Mouse (Mus musculus): ENCODE measurements around the gene 4632433K11Rik.

The 4632433K11Rik gene

DNA sequence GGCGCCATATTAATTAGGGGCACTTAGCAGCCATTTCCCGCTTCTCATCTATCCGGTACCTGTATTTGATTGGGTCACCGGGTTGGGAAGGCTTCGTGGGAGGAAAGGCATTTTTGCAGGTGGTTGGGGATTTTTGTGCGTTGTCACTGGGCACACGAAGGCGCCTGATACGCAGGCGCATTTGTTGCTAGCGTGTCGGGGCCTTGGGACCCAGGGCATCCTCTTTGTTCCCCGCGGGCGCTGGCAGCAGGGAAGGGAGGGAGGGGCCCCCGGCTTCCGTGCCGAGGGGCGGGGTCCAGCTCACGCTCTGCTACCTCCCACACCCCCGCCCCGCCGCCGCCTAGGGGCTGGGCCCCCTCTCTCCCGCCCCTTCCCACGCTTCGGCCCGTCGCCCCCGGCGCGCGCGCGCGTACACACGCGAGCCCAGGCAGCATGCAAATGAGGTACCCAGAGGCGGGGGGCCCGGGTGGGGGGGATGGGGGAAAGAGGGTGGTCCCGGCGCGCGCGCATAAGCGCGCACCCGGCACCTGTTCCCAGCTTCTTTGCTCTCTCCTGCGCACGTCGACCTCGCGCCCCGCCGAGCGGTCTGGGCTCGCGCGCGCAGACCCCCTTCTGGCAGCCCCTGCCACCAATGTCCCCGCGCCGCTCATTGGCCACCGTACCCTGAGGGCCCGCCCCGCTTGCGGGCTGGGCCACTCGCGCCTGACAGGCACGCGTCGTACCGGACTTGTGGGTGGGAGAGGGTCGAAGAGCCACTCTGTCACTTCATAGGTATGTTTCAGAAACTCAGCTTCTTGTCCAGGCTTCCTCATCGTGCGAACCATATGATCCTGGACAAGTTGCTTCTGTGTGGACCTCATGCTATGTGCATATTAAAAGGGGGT lies 18.6 kb upstream of the 4632433K11Rik start, which contains the start of gene Gm44973:
Gm44973 (plus strand) TSS at position 379 of the 884 bp plus-strand sequence.
- ChIA-PET POLR2A (interaction anchor here (0.6 to 16.6 kb wide), 119 partner anchors 7 to 1821 kb away, joined by 3 to 280 read pairs (median 6); partner anchors contain the start of genes U2af2 (in 4 of the 4), Zfp580 (in 4 of the 4), Hspbp1 (in 3 of the 4) and Rpl28 (in 3 of the 4)), CTCF (interaction anchor here (0.5 to 3.7 kb wide), 18 partner anchors 7 to 1712 kb away, joined by 3 to 24 read pairs (median 4); partner anchors contain the start of genes Rasl2-9 (in 1 of the 4), Sbk2 (in 1 of the 4) and Zfp784 (in 1 of the 4))

DNA sequence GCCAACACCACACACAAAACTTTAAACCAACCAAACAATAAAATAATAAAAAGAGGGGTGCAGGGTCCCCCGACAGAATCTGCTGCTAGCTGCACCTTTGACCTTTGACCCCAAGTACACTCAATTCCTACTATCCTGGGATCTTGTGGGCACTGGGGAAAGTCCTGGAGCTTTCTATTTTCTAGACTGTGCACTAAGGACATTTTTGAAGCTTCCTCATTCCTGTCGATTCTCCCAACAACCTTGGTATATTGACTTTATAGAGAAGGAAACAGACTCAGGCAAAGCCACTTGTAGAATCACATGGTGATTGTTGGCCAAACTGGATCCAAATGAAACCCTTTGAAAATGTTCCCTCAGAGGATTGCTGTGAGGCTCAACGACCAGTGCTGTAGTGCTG lies 17.9 kb upstream of the 4632433K11Rik start:
- ChIA-PET POLR2A (interaction anchor here in 3 of 4 experiments (0.6 to 16.6 kb wide), 47 partner anchors 11 to 1725 kb away, joined by 3 to 280 read pairs (median 13); partner anchors contain the start of genes U2af2 (in 3 of the 3), Ube2s (in 3 of the 3), Zfp580 (in 3 of the 3) and Hspbp1 (in 2 of the 3)), CTCF (interaction anchor here in 1 of 4 experiments (1.4 to 3.7 kb wide), 3 partner anchors 15 to 45 kb away, joined by 4 to 24 read pairs (median 6); no protein-coding TSS in a partner anchor)

DNA sequence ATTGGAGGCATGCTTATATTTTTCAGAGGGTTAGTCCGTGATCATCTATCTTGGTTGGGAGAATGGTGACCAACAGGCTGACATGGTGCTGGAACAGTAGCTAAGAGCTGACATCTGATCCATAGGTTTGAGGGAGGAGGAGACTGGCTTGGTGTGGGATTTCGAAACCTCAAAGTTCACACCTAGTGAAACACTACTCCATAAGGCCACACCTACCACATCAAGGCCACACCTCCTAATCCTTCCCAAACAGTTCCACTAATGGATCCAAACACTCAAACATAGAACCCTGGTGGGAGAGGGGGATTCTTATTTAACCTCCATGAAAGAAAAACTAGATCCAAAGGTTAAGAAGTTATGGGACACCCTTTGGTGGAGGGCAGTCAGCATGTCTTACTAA lies 17.0 kb upstream of the 4632433K11Rik start:
- ChIA-PET CTCF (interaction anchor here in 1 of 4 experiments (1.4 to 2.1 kb wide), 5 partner anchors 14 to 45 kb away, joined by 4 to 6 read pairs (median 4); partner anchors contain the start of gene U2af2), POLR2A (interaction anchor here in 3 of 4 experiments (0.7 to 16.6 kb wide), 25 partner anchors 11 to 332 kb away, joined by 3 to 280 read pairs (median 13); partner anchors contain the start of genes U2af2 (in 3 of the 3), Zfp784 (in 2 of the 3), 4632433K11Rik (in 1 of the 3) and Cox6b2 (in 1 of the 3))

DNA sequence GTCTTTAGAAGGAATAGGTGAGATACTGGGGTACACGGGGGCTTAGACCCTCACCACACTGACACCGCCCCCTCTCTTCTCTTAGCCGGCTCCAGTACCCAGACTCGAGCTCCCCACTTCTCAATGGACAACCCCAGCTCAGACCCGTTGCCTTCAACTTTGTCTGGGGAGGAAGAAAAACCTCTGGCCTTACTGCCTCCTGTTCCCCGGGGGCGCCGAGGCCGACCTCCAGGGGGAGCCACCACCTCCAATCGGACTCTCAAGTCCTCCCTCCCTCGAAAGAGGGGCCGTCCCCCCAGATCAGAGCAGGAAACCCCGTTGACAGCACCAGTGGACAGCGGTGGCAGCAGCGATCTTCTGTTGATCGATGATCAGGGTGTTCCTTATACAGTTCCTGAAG lies 16.6 kb upstream of the 4632433K11Rik start:
- CTCF ChIA-PET = interaction anchor here in 1 of 4 experiments (1.0 to 1.5 kb wide), 5 partner anchors 17 to 44 kb away, joined by 3 to 4 read pairs (median 4); partner anchors contain the start of gene U2af2
- POLR2A ChIA-PET = interaction anchor here in 3 of 4 experiments (0.7 to 16.6 kb wide), 18 partner anchors 8 to 1241 kb away, joined by 3 to 280 read pairs (median 52); partner anchors contain the start of genes U2af2 (in 2 of the 3), 4632433K11Rik (in 1 of the 3), Cox6b2 (in 1 of the 3) and Sbk2 (in 1 of the 3)

DNA sequence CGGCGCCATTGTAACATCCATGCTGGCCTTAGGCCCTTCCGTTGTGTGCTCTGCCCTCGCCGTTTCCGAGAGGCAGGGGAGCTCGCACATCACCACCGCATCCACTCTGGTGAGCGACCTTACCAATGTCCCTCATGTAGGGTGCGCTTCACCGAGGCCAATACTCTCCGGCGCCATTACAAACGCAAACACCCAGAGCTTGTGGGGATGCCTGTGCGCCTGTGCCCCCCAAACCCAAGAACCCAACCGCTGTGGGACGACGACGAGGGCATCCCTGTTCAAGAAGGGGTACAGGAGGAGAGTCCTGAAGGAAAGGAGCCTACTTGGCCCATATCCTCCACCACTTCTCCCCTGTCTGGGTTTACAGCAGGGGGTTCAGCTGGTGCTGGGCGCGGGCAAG lies 16.0 kb upstream of the 4632433K11Rik start:
- CTCF ChIA-PET = interaction anchor here in 1 of 4 experiments (0.6 to 1.5 kb wide), 6 partner anchors 17 to 301 kb away, joined by 3 to 4 read pairs (median 4); partner anchors contain the start of gene U2af2
- POLR2A ChIA-PET = interaction anchor here in 3 of 4 experiments (0.7 to 16.6 kb wide), 18 partner anchors 9 to 1241 kb away, joined by 3 to 280 read pairs (median 56); partner anchors contain the start of genes U2af2 (in 2 of the 3), Zfp784 (in 2 of the 3), 4632433K11Rik (in 1 of the 3) and Ppp1r12c (in 1 of the 3)

DNA sequence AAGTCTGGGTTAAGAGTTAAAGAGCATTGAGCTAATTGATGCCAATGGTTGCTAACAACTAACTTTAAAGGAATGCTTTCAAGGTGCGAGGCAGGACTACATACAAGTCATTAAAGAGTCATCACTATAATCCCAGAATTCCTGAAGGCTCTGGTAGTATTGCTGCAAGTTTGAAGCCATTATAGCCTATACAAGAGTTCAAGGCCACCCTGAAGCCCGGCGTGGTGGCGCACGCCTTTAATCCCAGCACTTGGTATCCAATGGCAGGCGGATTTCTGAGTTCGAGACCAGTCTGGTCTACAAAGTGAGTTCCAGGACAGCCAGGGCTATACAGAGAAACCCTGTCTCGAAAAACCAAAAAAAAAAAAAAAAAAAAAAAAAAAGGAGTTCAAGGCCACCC lies 14.3 kb upstream of the 4632433K11Rik start:
- POLR2A ChIA-PET = interaction anchor here (0.6 to 16.6 kb wide), 38 partner anchors 8 to 1221 kb away, joined by 3 to 280 read pairs (median 5); partner anchors contain the start of genes Ube2s (in 3 of the 4), Zfp580 (in 3 of the 4), U2af2 (in 2 of the 4) and Zfp784 (in 2 of the 4)
- CTCF ChIA-PET = interaction anchor here in 1 of 4 experiments (0.7 to 3.1 kb wide), 3 partner anchors 9 to 56 kb away, joined by 3 to 12 read pairs (median 3); partner anchors contain the start of gene Sbk2

DNA sequence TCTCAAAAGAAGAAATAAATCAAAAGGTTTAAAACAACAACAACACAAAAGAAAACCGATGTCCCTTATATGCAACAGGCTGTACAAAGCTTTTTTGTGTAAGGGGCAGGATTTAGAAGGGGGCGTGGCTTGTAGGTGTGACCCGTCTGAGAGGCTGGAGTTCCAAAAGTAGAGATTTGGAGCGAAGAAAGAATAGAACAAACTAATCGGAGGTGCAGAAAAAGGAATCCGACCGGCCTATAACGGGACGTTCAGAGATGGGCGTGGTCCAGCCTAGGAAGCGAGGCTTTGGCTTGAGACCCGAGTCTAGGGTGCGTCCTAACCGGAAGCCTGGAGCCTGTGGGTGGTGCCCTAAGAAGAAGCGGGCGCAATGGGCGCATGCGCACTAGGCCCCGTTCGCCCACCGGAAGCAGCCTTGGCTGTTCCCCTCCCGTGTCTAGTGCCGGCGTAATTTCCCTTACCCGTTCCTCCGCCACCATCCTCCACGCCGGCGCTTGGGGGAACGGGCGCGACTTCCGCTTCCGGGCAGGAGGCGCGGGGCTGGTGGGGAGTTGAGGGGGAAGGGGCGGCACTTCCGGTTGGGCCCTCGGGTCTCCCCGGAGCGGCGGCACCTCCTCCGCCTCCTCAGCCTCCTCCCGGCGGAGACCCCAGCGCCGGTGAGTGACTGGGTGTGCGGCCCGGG lies 13.8 kb upstream of the 4632433K11Rik start, which contains the start of the genes Zfp865 and Ccdc106:
Zfp865 (plus strand) TSS at position 377 of the 682 bp plus-strand sequence.
Ccdc106 (plus strand) TSS at position 554 of the 682 bp plus-strand sequence.
- CTCF ChIA-PET = interaction anchor here in 1 of 4 experiments (0.7 to 3.1 kb wide), 3 partner anchors 10 to 56 kb away, joined by 3 to 12 read pairs (median 3); partner anchors contain the start of gene Sbk2
- POLR2A ChIA-PET = interaction anchor here (0.6 to 16.6 kb wide), 41 partner anchors 8 to 1195 kb away, joined by 3 to 280 read pairs (median 5); partner anchors contain the start of genes Ube2s (in 3 of the 4), Zfp580 (in 3 of the 4), U2af2 (in 2 of the 4) and Zfp784 (in 2 of the 4)

DNA sequence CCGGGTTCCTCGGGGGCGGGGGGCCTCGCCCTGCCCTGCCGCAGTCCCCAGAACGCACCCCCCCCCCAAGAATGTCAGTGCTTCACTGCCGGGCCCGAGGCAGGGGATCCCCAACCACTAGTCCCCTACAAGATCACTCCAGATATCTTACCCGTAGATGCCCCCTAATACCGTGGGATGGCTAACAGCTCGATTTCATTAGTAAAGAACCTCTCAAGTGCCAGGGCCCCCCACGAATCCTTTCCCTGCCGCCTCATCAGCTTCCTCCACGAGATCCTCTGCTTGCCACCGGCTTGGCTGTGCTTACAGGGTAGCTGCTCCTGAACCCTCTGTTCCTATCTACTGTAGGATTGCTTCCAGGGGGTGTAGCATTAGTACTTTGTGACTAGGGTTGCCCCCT lies 13.2 kb upstream of the 4632433K11Rik start:
- ChIA-PET POLR2A (interaction anchor here in 3 of 4 experiments (0.6 to 16.6 kb wide), 28 partner anchors 5 to 575 kb away, joined by 3 to 280 read pairs (median 6); partner anchors contain the start of genes U2af2 (in 2 of the 3), Ube2s (in 2 of the 3), Zfp784 (in 2 of the 3) and 4632433K11Rik (in 1 of the 3)), CTCF (interaction anchor here in 1 of 4 experiments (3.1 kb wide), 1 partner anchor 40 kb away, joined by 12 read pairs; no protein-coding TSS in a partner anchor)

DNA sequence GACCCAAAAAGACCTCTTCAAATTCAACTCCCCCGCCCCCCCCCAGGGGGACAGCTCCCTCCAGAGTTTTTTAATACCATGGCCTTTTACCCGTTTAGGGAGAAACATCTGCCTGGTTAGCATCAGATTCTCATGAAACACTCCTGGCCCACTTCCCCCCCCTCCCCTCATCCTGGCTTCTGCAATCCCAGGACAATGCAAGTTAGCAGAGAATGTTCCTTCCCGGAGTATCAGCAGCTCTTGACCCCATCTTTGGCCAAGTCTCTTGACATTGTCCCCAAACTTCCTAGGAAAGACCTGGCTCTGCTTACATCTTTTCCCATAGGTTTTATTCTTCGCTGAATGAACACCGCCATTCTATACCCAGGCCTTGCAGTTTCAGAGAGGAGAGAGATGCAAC lies 12.7 kb upstream of the 4632433K11Rik start:
- ChIA-PET POLR2A (interaction anchor here in 3 of 4 experiments (0.6 to 16.6 kb wide), 23 partner anchors 6 to 576 kb away, joined by 3 to 280 read pairs (median 6); partner anchors contain the start of genes U2af2 (in 2 of the 3), Zfp784 (in 2 of the 3), 4632433K11Rik (in 1 of the 3) and Ccdc106 (in 1 of the 3)), CTCF (interaction anchor here in 1 of 4 experiments (0.6 to 3.1 kb wide), 2 partner anchors 11 to 40 kb away, joined by 4 to 12 read pairs; no protein-coding TSS in a partner anchor)

DNA sequence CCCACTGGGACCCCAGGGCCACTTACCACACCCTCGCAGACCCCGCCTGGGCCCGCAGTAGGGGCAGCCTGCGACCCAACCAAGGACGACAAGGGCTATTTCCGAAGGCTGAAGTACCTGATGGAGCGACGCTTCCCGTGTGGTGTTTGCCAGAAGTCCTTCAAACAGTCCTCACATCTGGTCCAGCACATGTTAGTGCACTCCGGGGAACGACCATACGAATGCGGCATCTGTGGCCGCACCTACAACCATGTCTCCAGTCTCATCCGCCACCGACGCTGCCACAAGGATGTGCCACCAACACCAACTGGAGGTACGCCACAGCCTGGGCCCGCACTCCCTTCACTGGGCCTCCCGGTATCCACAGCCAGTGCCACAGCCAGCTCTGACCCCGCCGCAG lies 4.4 kb upstream of the 4632433K11Rik start:
- POLR2A ChIA-PET = interaction anchor here in 3 of 4 experiments (0.5 to 14.4 kb wide), 16 partner anchors 8 to 337 kb away, joined by 3 to 280 read pairs (median 9); partner anchors contain the start of genes Fiz1 (in 3 of the 3), Gm44973 (in 3 of the 3), Zfp524 (in 3 of the 3) and Ccdc106 (in 2 of the 3)
- CTCF ChIA-PET = interaction anchor here in 2 of 4 experiments (0.6 to 1.8 kb wide), 2 partner anchors 18 to 48 kb away, joined by 4 to 5 read pairs; no protein-coding TSS in a partner anchor

DNA sequence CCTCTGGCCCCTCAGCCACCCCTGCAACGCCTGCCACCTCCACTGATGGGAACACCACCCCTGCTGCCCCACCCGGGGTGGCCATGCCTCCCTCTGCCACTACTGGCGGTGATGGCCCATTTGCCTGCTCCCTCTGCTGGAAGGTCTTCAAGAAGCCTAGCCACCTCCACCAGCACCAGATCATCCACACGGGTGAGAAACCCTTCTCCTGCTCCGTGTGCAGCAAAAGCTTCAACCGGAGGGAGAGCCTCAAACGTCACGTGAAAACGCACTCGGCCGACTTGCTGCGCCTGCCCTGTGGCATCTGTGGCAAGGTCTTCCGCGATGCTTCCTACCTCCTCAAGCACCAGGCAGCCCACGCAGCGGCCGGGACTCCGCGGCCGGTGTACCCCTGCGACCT lies 4.0 kb upstream of the 4632433K11Rik start:
- CTCF ChIA-PET = interaction anchor here in 3 of 4 experiments (0.5 to 1.8 kb wide), 3 partner anchors 17 to 48 kb away, joined by 3 to 5 read pairs (median 4); no protein-coding TSS in a partner anchor

DNA sequence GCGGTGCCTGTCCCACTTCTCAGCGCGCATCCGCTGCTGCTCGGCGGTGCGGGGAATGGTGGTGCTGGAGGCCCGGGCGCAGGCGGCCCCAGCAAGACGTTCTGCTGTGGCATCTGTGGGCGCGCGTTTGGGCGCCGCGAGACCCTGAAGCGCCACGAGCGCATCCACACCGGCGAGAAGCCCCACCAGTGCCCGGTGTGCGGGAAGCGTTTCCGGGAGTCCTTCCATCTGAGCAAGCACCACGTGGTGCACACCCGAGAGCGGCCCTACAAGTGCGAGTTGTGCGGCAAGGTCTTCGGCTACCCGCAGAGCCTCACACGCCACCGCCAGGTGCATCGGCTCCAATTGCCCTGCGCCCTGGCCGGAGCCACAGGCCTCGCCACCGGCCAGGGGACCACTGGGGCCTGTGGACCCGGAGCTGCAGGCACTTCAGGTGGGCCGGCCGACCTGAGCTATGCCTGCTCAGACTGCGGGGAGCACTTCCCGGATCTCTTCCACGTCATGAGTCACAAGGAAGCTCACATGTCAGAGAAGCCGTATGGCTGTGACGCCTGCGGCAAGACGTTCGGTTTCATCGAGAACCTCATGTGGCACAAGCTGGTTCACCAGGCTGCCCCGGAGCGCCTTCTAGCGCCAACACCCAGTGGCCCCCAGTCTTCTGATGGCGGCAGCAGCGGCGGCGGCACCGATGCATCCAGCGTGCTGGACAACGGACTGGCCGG lies 3.2 kb upstream of the 4632433K11Rik start:
- CTCF ChIA-PET = interaction anchor here in 3 of 4 experiments (0.5 to 1.8 kb wide), 8 partner anchors 15 to 645 kb away, joined by 3 to 7 read pairs (median 3); partner anchors contain the start of genes Zfp524 (in 2 of the 3), Fiz1 (in 1 of the 3) and Gm44973 (in 1 of the 3)
- POLR2A ChIA-PET = interaction anchor here (0.6 to 14.4 kb wide), 53 partner anchors 8 to 1386 kb away, joined by 3 to 280 read pairs (median 5); partner anchors contain the start of genes Fiz1 (in 3 of the 4), Gm44973 (in 3 of the 4), U2af2 (in 3 of the 4) and Zfp524 (in 3 of the 4)

More for the DNA sequence above, 4.0 kb upstream of the 4632433K11Rik start:
- POLR2A ChIA-PET = interaction anchor here in 3 of 4 experiments (0.6 to 14.4 kb wide), 18 partner anchors 8 to 337 kb away, joined by 3 to 280 read pairs (median 8); partner anchors contain the start of genes Fiz1 (in 3 of the 3), Gm44973 (in 3 of the 3), Zfp524 (in 3 of the 3) and Ccdc106 (in 2 of the 3)

DNA sequence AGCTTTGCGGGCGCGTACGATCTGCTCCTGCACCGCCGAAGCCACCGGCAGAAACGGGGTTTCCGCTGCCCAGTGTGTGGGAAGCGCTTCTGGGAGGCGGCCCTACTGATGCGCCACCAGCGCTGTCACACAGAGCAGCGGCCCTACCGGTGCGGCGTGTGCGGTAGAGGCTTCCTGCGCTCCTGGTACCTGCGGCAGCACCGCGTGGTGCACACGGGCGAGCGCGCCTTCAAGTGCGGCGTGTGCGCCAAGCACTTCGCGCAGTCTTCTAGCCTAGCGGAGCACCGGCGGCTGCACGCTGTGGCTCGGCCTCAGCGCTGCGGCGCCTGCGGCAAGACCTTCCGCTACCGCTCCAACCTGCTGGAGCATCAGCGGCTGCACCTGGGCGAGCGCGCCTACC lies 2.4 kb upstream of the 4632433K11Rik start:
- CTCF ChIA-PET = interaction anchor here (0.6 to 1.8 kb wide), 7 partner anchors 16 to 646 kb away, joined by 3 to 7 read pairs (median 4); partner anchors contain the start of genes Gm44973 (in 1 of the 4) and Zfp524 (in 1 of the 4)
- POLR2A ChIA-PET = interaction anchor here in 3 of 4 experiments (0.6 to 14.4 kb wide), 47 partner anchors 7 to 1386 kb away, joined by 3 to 280 read pairs (median 5); partner anchors contain the start of genes Fiz1 (in 3 of the 3), Gm44973 (in 3 of the 3), U2af2 (in 3 of the 3) and Zfp524 (in 3 of the 3)

DNA sequence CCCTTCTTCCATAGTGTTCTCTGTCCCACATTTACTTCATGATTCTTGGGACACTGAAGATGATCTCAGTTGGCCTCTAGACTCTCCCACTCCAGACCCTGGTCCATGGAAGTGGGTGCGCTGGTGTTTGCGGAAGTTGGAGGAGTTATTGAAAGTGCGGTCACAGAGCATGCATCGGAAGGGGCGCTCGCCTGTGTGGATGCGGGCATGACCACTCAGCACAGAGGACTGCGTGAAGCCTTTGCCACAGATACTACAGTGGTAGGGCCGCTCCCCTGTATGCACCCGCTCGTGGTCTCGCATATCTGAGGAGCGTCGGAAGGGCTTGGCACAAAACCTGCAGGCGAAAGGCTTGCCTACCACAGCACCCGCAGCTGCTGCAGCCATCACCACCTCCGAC lies 1.7 kb downstream of the 4632433K11Rik start:
- ChIA-PET POLR2A (interaction anchor here in 1 of 4 experiments (1.1 kb wide), 1 partner anchor 16 kb away, joined by 3 read pairs; the partner anchor contains the start of gene Zfp580), CTCF (no interaction called here)

DNA sequence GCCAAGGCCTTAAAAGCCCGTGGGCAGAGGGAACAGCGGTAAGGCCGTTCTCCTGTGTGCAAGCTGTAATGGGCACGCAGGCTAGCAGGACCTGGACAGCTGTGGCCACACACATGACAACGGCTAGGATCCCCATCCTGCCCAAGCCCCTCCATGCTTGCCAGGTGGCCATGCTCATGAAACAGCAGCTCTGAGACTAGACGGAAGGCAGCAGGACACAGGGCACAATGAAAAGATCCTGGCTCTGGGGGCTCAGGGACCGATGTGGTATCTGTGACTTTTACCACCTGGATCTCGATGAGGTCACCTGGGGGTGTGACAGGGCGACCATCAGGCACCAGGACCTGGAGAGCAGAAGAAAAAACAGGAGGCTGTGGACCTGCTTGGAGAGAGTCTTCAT lies 2.2 kb downstream of the 4632433K11Rik start:
- ChIA-PET CTCF (no interaction called here), POLR2A (interaction anchor here in 2 of 4 experiments (0.6 to 1.1 kb wide), 2 partner anchors 15 to 336 kb away, joined by 3 read pairs; partner anchors contain the start of gene Zfp580 (in 1 of the 2))
